Mouse (Mus musculus) kidney, adult 9 months (tissue): ENCODE results near the gene Tmem121.
"Not testable (repeated sequence)": the region's sequence is repeated elsewhere in the genome, so short reads cannot be mapped to it uniquely, and the experiment has no call there.

Experiments used
- DNase-seq: peaks from one replicate; pipeline ENCODE4 v3.0.0; 2022

Gene Tmem121

DNA sequence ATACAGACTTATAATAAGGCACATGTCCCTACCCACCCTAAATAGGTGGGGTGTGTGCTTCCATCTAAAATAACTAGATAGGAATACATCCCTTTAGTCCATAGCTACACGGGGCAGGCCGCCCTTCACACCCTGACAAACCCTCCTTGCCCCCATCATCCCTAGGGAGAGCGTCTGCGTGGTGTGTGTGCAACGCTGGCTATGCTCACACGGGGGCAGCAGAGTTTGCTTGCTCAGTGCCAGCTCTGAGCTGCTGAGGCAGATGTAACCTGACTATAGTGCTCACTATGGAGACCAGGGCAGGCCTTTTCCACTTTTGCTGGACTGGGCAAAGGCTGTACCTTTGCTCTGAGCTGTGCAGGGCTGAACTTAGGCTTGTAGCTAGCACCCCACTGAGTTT lies 37.0 kb downstream of the Tmem121 start:
- DNase-seq = peak; percentile 56

DNA sequence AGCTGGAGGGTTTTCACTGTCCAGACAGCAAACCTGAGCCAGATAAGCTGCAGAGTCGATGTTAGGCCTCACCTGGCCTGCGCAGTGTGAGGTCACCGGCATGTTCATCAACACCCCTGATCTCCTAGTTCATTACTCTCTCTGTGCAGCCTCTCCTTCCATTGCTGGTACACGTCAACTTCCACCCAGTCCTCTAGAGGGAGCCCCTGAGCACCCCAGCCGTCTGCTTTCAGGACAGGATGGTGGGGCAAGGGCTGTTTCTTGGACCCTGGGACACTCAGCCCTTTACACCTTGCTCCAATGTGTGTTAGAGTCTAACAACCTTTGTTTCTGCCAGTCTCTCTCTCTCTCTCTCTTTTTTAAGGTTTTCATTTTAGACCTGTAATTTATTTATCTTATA lies 38.5 kb downstream of the Tmem121 start:
- peak; percentile 23 for DNase-seq

DNA sequence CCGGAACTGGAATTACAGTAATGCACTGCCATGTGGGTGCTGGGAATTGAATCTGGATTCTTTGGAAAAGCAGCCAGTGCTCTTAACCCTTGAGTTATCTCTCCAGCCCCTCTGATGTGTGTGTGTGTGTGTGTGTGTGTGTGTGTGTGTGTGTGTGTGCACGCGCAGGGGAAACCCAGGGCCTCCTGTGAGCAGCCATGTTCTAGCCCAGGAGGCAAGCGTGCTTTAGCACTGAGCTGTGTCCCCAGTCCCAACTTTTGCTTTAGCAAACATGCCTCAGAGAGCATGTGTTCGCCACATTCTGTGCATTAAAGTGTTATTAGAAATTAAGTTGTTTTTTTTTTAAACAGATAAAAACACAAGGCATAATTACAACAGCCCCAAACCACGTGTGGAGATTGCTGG lies 39.0 kb downstream of the Tmem121 start:
- no peak for DNase-seq

DNA sequence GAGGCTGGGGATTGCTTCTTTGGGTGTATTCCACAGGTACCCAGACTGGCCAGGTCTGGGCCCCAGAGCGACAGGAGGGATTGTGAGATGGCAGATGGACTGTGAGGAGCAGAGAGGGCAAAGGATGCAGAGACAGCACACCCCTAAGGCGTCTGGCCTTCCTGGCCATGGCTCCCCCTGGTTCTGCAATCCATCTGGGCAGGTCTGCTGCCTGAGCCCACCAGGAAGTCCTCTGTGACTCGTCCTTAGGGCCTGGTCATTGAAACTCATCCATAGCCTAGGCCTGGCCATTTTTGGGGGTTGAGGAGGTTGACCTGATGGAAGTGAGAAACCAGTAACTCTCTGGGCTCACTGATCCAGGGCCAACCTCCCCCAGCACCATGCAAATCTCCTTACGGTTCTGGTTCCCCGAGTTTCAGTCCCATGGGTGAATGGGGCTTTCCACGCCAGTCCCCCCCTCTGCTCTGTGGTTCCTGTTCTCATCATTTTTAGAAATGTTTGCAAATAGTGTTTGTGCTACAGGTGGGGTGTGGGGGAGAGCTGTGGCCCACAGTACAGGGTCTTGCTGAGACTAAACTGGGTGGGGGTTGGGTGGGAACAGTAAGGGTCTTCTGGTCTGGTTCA lies 42.4 kb downstream of the Tmem121 start:
- DNase-seq = no peak

DNA sequence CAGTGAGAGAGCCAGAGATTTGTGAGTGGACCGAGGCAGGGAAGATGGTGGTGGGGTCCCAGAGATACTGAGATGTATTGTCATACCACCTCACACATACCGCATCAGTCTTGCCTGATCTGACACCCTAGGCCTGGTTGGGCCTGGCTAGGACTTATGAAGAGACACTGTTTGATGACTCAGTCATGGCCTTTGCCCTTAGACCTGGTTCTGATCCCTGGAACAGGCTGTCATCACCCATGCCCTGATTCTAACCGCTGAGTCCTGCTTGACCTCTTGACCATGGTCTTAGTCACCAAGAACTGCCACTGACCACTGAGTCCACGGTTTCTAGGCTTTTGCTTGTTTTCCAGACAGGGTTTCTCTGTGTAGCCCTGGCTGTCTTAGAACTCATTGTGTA lies 45.0 kb downstream of the Tmem121 start:
- no peak for DNase-seq

DNA sequence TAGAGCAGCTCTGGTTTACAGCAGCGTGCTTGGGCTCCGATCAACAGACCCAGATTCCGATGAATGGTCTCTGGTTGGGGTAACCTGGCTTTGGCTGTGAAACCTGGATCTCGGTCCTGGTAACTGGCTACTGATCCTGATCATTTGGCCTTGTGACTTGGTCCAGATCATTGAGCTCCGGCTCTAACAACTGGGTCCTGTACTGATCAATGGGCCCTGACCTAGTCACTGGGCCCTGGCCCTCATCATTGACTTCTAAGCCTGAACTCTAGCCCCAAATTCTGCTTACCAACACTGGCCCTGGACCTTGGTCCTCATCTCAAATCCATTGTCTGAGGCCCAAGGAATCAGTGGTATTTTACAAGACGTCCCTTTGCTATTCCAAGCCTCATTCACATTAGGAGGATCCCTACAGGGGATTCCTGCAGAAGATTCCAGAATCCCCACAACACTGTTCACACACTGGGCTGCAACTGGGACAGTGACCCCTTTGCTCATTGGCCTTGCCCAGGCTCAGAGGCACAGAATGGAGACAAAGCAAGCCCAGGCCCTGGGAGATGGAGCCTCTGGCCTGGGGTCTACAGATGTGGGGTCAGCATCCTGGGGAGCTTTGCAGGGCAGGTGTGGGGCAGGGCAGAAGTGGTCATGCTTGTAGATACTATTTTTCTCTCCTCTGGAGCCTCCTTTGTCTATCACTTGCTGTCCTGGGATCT lies 46.0 kb downstream of the Tmem121 start:
- not testable (repeated sequence) for DNase-seq

DNA sequence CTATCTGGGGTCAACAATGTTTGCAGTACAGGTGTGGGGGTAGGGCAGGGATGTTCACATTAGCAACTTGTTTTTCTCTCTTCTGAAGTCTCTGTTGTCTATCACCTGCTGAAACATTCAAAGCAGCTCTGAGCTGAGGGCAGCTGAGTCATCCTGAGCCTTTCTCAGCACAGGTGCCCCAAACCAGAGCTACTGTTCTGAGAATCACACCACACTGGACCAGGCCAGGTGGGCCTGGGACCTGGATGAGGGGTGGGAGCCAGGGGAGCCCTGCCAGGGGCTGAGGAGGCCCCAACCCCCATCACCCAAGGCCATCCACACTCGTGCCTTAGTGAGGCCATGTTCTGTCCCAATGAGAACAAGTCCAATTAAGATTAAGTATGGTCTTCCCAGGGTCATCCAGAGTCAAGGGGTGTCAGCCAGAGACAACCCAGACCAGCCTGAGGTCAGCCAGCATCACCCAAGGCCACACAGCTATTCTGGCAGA lies 46.6 kb downstream of the Tmem121 start:
- DNase-seq = not testable (repeated sequence)
